Comparison of ENCODE assay signal across 14 mouse cellular contexts in the genomic region with DNA sequence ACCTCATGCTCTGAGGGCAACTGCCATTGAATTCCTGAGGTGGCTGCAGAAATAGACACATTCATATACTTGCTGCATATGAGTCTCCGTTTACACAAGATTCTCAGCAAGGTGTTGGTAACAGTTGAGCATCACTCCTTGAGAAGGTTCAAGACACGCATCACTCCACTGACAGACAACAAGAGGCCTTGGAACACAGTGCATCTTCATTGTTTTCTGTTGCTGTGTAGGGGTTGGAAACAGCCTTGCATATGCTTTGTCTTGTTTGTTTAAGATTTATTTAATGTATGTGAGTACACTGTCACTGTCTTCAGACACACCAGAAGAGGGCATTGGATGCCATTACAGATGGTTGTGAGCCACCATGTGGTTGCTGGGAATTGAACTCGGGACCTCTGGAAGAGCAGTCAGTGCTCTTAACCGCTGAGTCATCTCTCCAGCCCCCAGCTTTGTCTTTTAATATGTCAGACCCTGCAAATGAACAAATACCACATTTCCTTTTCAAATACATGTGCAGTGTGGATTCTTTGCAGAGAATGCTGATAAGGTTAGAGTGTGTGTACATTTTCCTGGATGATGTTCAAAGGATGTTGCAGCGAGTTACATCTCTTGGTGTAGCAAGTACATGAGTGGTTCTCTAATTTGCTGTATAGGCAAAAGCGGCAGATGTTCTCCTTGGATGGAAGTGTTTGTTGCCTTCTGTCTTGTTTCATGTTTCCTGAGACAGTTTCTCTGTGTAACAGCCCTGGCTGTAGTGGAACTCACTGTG.
"Had no signal": no experiment of that assay in that cellular context is flagged by ENCODE, and none has a peak within 500 bp of the region (broad histone marks: within the 10 kb centered on the region; RNA-seq: fewer than 3 reads in every experiment).

No protein-coding gene starts in this region.

- H3K9ac ChIP-seq: kidney, embryonic 15.5 days; limb, embryonic 13.5 days; liver, embryonic 14.5 days; neural tube, embryonic 12.5 days had no signal

- DNase-seq: kidney, postnatal 14 days; left cerebral cortex, postnatal 4 days; lung, adult 18-20 months; lung, postnatal 4 days; midbrain, embryonic 14.5 days; spleen, adult 18-20 months; thymus, adult 2 months; thymus, postnatal 25 days had no signal

- H3K27ac ChIP-seq: kidney, embryonic 15.5 days; limb, embryonic 13.5 days; liver, embryonic 14.5 days; midbrain, embryonic 10.5 days; neural tube, embryonic 12.5 days had no signal

- H3K4me2 ChIP-seq: kidney, embryonic 15.5 days; limb, embryonic 13.5 days; neural tube, embryonic 12.5 days had no signal

- H3K27me3 ChIP-seq: kidney, embryonic 15.5 days; limb, embryonic 13.5 days; neural tube, embryonic 12.5 days had no signal

- H3K4me1 ChIP-seq: kidney, embryonic 15.5 days; limb, embryonic 13.5 days; midbrain, embryonic 10.5 days; neural tube, embryonic 12.5 days had no signal

- H3K9me3 ChIP-seq: kidney, embryonic 15.5 days; limb, embryonic 13.5 days; midbrain, embryonic 10.5 days; neural tube, embryonic 12.5 days had no signal

- ATAC-seq: lung, postnatal 0 days had no signal

- H3K4me3 ChIP-seq: kidney, embryonic 15.5 days; limb, embryonic 13.5 days; midbrain, embryonic 10.5 days; neural tube, embryonic 12.5 days had no signal
